Mouse (Mus musculus) spleen, adult 2 months (tissue): ENCODE measurements at regions not wholly inside any gene's neighbourhood (a gene's known extent, or its start where the extent isn't known, plus 50 kb on each side); places are given as distances from the start of the nearest gene placed in this dataset.

Experiments
- CTCF ChIP-seq: fragments of 200-500 bp; IDR thresholded peaks from 2 replicates; pipeline ENCODE4 v1.5.1; 2011; ENCODE audit warnings: mild to moderate bottlenecking, inconsistent platforms; ENCODE audit not compliant: insufficient read depth, insufficient read length, insufficient replicate concordance; ENCODE audit errors: extremely low read depth
- POLR2A ChIP-seq: fragments of 200-500 bp; IDR thresholded peaks from 2 replicates; pipeline ENCODE4 v1.6.1; 2011; ENCODE audit warnings: low read depth, low read length, inconsistent platforms

DNA sequence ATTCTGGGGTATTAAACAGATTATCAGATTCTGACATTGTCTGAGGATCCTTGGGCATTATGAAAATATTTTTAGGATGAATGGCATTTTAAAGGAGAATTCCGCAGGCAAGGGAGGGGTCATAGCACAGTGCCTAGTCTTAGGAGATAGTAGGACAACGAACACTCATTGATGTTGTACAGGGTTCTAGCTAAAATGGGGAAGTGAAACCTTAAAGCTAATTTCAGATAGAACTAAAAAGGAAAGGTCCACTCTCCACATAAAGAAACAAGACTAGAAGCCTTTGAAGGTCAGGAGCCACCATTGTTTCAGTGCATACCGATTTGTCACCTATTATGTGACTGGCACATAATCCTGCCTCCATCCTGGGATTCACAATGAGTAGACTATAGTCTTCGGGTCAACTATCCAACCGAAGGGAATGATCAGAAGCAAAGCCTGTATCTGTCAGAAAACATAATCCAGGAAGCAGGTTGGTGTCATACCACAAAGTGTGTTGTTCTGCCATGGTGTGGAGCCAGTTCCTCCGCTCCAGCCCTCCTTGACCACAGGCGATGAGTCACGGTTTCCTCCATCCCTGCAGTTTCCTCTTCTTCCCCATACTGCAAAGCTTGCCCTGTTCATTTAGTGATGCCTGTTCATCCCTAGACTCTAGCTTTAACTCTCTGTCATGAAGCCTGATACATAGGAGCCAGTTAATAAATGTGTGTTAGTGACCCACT, 110.6 kb downstream of the Tmco5 start:
- TF ChIP-seq POLR2A (no peak), CTCF (no peak)
